Mouse (Mus musculus): Measurements from ENCODE around the gene Actr5. TPM values are rescaled to one million over a fixed set of nuclear protein-coding genes. Genes with fewer than 3 reads are reported as not detected.

Actr5 gene
- polyA plus RNA-seq, 1 experiment from 2014 or later: 20.8 TPM

DNA sequence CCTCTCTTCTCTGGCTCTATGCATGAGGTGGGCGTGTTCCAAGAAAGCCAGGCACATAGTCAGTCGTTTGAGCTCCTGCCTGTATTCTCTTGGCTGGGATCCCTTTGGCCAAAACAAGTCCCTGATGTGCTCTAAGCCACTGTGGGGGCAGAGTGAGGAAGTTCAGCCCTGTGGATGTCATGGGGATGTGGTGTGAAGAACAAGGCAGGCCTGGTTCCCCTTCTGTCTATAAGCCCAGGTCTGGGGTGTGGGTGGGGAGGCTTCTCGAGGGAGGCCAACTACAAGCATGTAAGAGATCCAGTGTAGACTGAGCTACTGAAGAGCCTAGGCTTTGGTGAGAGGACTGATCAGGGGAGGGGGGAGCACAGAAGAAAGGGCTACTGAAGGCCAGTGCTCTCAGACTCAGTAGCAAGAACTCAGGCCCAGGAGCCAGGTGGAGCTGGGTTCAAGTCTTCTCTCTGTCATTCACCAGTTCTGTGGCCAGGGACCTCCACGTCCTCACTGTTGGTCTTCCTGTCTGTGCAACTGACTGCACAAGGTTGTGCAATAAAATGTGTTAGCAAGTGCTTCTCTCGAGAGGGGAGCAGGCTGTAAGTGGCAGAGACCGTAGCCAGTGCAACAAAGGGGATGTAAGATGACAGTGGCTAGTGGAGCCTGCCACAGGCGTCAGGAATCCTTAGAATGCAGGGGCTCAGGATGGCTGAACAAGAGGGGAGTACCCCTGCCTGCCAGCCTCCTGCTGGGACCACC, 26.6 kb downstream of the Actr5 start:
- H3K27ac ChIP-seq: no peak overlapping the region
- H3K27me3 ChIP-seq: no peaks in the 10 kb centered on the region; the same call in 1 of the 2 replicates
- no peak overlapping the region for H3K9ac ChIP-seq (replicated peaks)
- ATAC-seq (ENCODE audit: insufficient number of reproducible peaks, insufficient read depth, low FRiP score, low TSS enrichment, low read depth): no peak; the same call in 1 of the 2 replicates
- no peak overlapping the region for H3K4me2 ChIP-seq
- no peak overlapping the region for H3K4me3 ChIP-seq (replicated peaks)
- 65% methylated on average over 7 of the region's 7 CpGs for WGBS
- no peaks in the 10 kb centered on the region for H3K36me3 ChIP-seq
- no peaks in the 10 kb centered on the region for H3K4me1 ChIP-seq (replicated peaks)
- no peaks in the 10 kb centered on the region for H3K9me3 ChIP-seq

GRCm38 (mm10) chr2:158652985-158653384, 28.3 kb downstream of the Actr5 start:
- H3K27ac ChIP-seq: no peak overlapping the region
- H3K4me3 ChIP-seq (replicated peaks): no peak overlapping the region
- H3K4me1 ChIP-seq (replicated peaks): no peaks in the 10 kb centered on the region
- no peak overlapping the region for H3K9ac ChIP-seq (replicated peaks)
- WGBS: 5% methylated on average over 4 of the region's 4 CpGs
- H3K4me2 ChIP-seq: no peak overlapping the region
- H3K36me3 ChIP-seq: no peaks in the 10 kb centered on the region
- H3K27me3 ChIP-seq: no peaks in the 10 kb centered on the region; the same call in 1 of the 2 replicates
- no peak for ATAC-seq (ENCODE audit: insufficient number of reproducible peaks, insufficient read depth, low FRiP score, low TSS enrichment, low read depth)
- H3K9me3 ChIP-seq: no peaks in the 10 kb centered on the region

DNA sequence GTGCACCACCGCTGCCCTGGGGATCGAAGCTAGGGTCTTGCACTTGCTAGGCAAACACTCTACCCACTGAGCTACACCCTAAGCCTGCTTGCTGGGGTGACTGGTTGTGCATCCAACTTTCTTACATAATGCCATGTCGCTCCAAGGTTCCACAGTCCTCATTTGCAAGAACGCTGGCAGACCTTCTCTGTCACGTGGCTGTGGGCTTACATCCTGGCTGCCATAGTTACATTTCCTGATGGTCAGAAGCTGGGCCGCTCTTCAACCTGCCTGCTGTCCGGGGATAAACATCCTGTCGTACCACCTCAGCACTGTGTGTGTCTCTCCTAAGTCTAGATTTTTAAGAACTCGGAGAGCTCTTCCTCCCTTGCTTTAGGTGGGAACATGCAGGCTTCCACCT, 30.0 kb downstream of the Actr5 start:
- ATAC-seq (ENCODE audit: insufficient number of reproducible peaks, insufficient read depth, low FRiP score, low TSS enrichment, low read depth): no peak
- 82% methylated on average over 9 of the region's 9 CpGs for WGBS

GRCm38 (mm10) chr2:158655806-158656205, 31.1 kb downstream of the Actr5 start:
- Histone ChIP-seq H3K9me3 (no peaks in the 10 kb centered on the region), H3K4me1 (replicated peaks) (peaks cover 10% of the 10 kb centered on the region), H3K36me3 (no peaks in the 10 kb centered on the region), H3K27me3 (no peaks in the 10 kb centered on the region; the same call in 1 of the 2 replicates), H3K4me3 (replicated peaks) (no peak overlapping the region), H3K4me2 (no peak overlapping the region), H3K27ac (no peak overlapping the region), H3K9ac (replicated peaks) (no peak overlapping the region)
- no peak for ATAC-seq (ENCODE audit: insufficient number of reproducible peaks, insufficient read depth, low FRiP score, low TSS enrichment, low read depth)
- 74% methylated on average over 4 of the region's 4 CpGs for WGBS

More for the DNA sequence above, 30.0 kb downstream of the Actr5 start:
- peaks cover 10% of the 10 kb centered on the region for H3K4me1 ChIP-seq (replicated peaks)
- no peaks in the 10 kb centered on the region for H3K36me3 ChIP-seq
- H3K27ac ChIP-seq: no peak overlapping the region
- H3K4me2 ChIP-seq: no peak overlapping the region
- H3K4me3 ChIP-seq (replicated peaks): no peak overlapping the region
- H3K9ac ChIP-seq (replicated peaks): no peak overlapping the region
- H3K27me3 ChIP-seq: no peaks in the 10 kb centered on the region; the same call in 1 of the 2 replicates
- no peaks in the 10 kb centered on the region for H3K9me3 ChIP-seq

DNA sequence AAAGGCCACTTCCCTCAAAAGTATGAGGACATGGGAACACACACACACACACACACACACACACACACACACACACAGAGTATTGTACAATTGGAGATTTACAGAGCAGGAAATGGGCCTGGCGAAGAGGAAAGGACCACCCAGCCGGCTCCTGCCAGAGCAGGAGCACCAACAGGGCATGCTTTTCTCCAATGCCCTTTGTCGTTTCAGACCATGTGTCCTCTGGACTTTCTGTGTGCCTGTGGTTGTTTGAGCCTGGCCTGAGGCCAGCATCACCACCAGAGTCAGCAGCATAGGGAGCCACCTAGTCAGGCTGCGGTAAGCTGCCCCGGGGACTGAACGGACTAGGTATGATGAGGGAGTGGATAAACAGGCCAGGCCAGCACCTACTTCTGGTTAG, 34.1 kb downstream of the Actr5 start:
- peak; percentile 31; the same call in 1 of the 2 replicates for ATAC-seq (ENCODE audit: insufficient number of reproducible peaks, insufficient read depth, low FRiP score, low TSS enrichment, low read depth)
- Histone ChIP-seq H3K4me3 (replicated peaks) (no peak overlapping the region), H3K4me2 (no peak overlapping the region), H3K4me1 (replicated peaks) (peaks cover 10% of the 10 kb centered on the region), H3K36me3 (no peaks in the 10 kb centered on the region), H3K9me3 (no peaks in the 10 kb centered on the region), H3K27ac (peak overlapping the region; percentile 60; the same call in 1 of the 2 replicates), H3K27me3 (no peaks in the 10 kb centered on the region; the same call in 1 of the 2 replicates), H3K9ac (replicated peaks) (no peak overlapping the region)
- WGBS: 36% methylated on average over 6 of the region's 6 CpGs

- ATAC-seq (ENCODE audit: insufficient number of reproducible peaks, insufficient read depth, low FRiP score, low TSS enrichment, low read depth): no peak
- Histone ChIP-seq H3K27ac (0 out of 2 replicates have a peak overlapping the region, but pooled peaks have one; percentile 60), H3K4me3 (replicated peaks) (no peak overlapping the region)
Measured at GRCm38 (mm10) chr2:158659346-158659745, 34.7 kb downstream of the Actr5 start.

GRCm38 (mm10) chr2:158665098-158665497, 40.4 kb downstream of the Actr5 start, which contains the start of gene Ppp1r16b:
TSS of gene Ppp1r16b (plus strand) at chr2:158665398.
- H3K27me3 ChIP-seq: peaks cover 55% of the 10 kb centered on the region

More at GRCm38 (mm10) chr2:158659346-158659745, 34.7 kb downstream of the Actr5 start:
- H3K27me3 ChIP-seq: no peaks in the 10 kb centered on the region; the same call in 1 of the 2 replicates
- no peak overlapping the region for H3K4me2 ChIP-seq
- H3K4me1 ChIP-seq (replicated peaks): peaks cover 10% of the 10 kb centered on the region
- H3K9ac ChIP-seq (replicated peaks): no peak overlapping the region
- no peaks in the 10 kb centered on the region for H3K9me3 ChIP-seq
- 71% methylated on average over 3 of the region's 3 CpGs for WGBS
- no peaks in the 10 kb centered on the region for H3K36me3 ChIP-seq

GRCm38 (mm10) chr2:158666071-158666800, 41.5 kb downstream of the Actr5 start:
- Histone ChIP-seq H3K9me3 (no peaks in the 10 kb centered on the region), H3K4me3 (replicated peaks) (no peak overlapping the region; the same call in 1 of the 2 replicates), H3K4me1 (replicated peaks) (peaks cover 20% of the 10 kb centered on the region), H3K27me3 (peaks cover 66% of the 10 kb centered on the region), H3K27ac (no peak overlapping the region), H3K9ac (replicated peaks) (no peak overlapping the region), H3K4me2 (no peak overlapping the region), H3K36me3 (no peaks in the 10 kb centered on the region)
- 47% methylated on average over 13 of the region's 13 CpGs for WGBS
- no peak for ATAC-seq (ENCODE audit: insufficient number of reproducible peaks, insufficient read depth, low FRiP score, low TSS enrichment, low read depth)

More at GRCm38 (mm10) chr2:158665098-158665497, 40.4 kb downstream of the Actr5 start, which contains the start of gene Ppp1r16b:
- Histone ChIP-seq H3K4me2 (no peak within 1 kb of the TSS), H3K27ac (no peak within 1 kb of the TSS), H3K4me1 (replicated peaks) (peaks cover 20% of the 10 kb centered on the region), H3K36me3 (no peaks in the 10 kb centered on the region), H3K4me3 (replicated peaks) (no peak within 1 kb of the TSS), H3K9me3 (no peaks in the 10 kb centered on the region), H3K9ac (replicated peaks) (no peak within 1 kb of the TSS)
- no peak for ATAC-seq (ENCODE audit: insufficient number of reproducible peaks, insufficient read depth, low FRiP score, low TSS enrichment, low read depth)
- 74% methylated on average over 4 of the region's 4 CpGs for WGBS

- Histone ChIP-seq H3K4me1 (replicated peaks) (peaks cover 20% of the 10 kb centered on the region), H3K27me3 (peaks cover 66% of the 10 kb centered on the region)
- WGBS: under 1% methylated on average over 47 of the region's 47 CpGs
Measured at GRCm38 (mm10) chr2:158667022-158667670, 42.5 kb downstream of the Actr5 start.

DNA sequence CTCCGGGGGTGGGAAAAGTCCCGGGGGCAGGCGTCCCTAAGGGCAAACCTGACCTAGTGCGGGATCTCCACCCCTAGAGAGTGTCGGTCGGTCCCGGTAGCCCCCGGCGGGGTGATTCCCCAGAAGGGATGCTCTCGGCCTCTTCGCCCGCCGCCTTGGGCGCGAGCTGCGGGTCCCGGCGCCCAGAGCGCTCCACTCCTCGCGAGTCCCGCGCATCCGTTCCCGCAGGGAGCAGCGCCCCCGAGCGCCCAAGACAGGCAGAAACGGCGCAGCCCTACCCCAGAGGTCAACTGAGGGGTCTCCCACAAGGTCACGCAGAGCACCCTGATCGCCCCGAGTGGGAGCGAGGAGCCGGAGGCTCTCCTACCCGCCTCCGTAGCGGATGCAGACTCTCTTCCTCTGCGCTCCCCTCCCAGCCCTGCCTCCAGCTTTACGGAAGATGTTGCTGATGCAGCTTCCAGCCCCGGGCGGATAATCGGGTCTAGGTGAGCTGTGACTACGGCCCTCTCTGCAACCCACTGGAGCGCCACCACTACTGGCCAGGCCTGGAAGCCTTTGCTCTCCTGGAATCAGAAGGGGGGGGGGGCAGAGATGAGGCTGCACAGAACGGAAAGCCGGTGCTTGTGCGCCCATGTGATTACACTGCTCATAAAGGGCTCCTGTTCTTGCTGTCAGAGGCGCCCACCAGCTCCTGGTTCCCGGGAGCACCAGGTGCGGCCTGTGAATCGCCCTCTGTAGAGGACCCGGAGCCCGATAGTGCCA, 43.2 kb downstream of the Actr5 start:
- Histone ChIP-seq H3K27me3 (peaks cover 66% of the 10 kb centered on the region), H3K27ac (0 out of 2 replicates have a peak overlapping the region, but pooled peaks have one; percentile 7), H3K9me3 (no peaks in the 10 kb centered on the region), H3K9ac (replicated peaks) (peak overlapping the region; percentile 56), H3K4me2 (peak overlapping the region; percentile 98), H3K4me3 (replicated peaks) (peak overlapping the region; percentile 55), H3K4me1 (replicated peaks) (peaks cover 25% of the 10 kb centered on the region), H3K36me3 (no peaks in the 10 kb centered on the region)
- WGBS: under 1% methylated on average over 54 of the region's 54 CpGs
- ATAC-seq (ENCODE audit: insufficient number of reproducible peaks, insufficient read depth, low FRiP score, low TSS enrichment, low read depth): no peak; the same call in 1 of the 2 replicates

More at GRCm38 (mm10) chr2:158667022-158667670, 42.5 kb downstream of the Actr5 start:
- Histone ChIP-seq H3K27ac (0 out of 2 replicates have a peak overlapping the region, but pooled peaks have one; percentile 7), H3K4me3 (replicated peaks) (peak overlapping the region; percentile 55), H3K4me2 (peak overlapping the region; percentile 98), H3K36me3 (no peaks in the 10 kb centered on the region), H3K9me3 (no peaks in the 10 kb centered on the region), H3K9ac (replicated peaks) (peak overlapping the region; percentile 56)
- peak; percentile 53 for ATAC-seq (ENCODE audit: insufficient number of reproducible peaks, insufficient read depth, low FRiP score, low TSS enrichment, low read depth)
